Mouse (Mus musculus) brain, embryonic 14.5 days (tissue): ENCODE measurements around the gene Ltbp3.

Source experiments
- CTCF ChIP-seq: fragments of 200-500 bp; IDR thresholded peaks from 2 replicates; pipeline ENCODE4 v1.5.1; 2012; ENCODE audit warnings: inconsistent platforms, mild to moderate bottlenecking, moderate library complexity, borderline replicate concordance; ENCODE audit not compliant: insufficient read depth, insufficient read length; ENCODE audit errors: extremely low read depth
- POLR2A ChIP-seq: fragments of 200-500 bp; IDR thresholded peaks from 2 replicates; pipeline ENCODE4 v1.6.1; 2012; ENCODE audit warnings: mild to moderate bottlenecking, inconsistent platforms, borderline replicate concordance; ENCODE audit not compliant: poor library complexity, insufficient read depth, insufficient read length, severe bottlenecking; ENCODE audit errors: extremely low read depth

- TF ChIP-seq CTCF (no peak), POLR2A (no peak)
Observed at GRCm38 (mm10) chr19:5767271-5767670, 26.6 kb downstream of the Ltbp3 start.
